Mouse (Mus musculus): Measurements from ENCODE around the gene Ptpn13. TPM values are rescaled to one million over a fixed set of nuclear protein-coding genes. Genes with fewer than 3 reads are reported as not detected.

Gene Ptpn13
- total RNA-seq, 2 experiments from 2014 or later: 6.1 to 7.0 TPM

- intact Hi-C loops (cut with DNase I): loop anchor here (5.0 kb wide), 2 partner anchors 70 to 230 kb away; partner anchors contain the start of gene 1700016H13Rik
- DNase-seq: no peak
Measured at GRCm38 (mm10) chr5:103587219-103587618, 162.2 kb downstream of the Ptpn13 start.

DNA sequence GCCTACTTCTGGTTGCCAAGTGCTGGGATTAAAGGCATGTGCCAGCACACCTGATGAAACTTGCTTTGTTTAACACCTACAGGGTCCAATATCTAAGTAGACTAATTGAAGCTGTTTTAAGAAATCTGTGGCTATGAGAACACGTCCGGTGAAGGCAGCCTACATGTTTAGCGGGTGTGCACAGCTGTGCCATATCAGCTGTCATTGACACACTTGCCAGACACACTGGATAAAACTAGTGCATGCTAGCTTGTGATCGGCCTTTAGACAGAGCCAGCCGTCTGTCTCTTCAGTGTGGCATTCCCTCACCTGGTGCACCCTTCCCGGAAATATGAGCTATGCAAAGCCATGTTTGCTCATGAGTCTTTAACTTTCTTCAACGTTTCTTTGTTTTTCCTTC lies 166.9 kb downstream of the Ptpn13 start:
- intact Hi-C loops (cut with DNase I): no loop called here
- no peak for DNase-seq

- intact Hi-C loops (cut with DNase I): no loop called here
- no peak for DNase-seq
Measured at GRCm38 (mm10) chr5:103592706-103593105, 167.7 kb downstream of the Ptpn13 start.

- DNase-seq: no peak
Measured at GRCm38 (mm10) chr5:103593575-103593974, 168.6 kb downstream of the Ptpn13 start.

DNA sequence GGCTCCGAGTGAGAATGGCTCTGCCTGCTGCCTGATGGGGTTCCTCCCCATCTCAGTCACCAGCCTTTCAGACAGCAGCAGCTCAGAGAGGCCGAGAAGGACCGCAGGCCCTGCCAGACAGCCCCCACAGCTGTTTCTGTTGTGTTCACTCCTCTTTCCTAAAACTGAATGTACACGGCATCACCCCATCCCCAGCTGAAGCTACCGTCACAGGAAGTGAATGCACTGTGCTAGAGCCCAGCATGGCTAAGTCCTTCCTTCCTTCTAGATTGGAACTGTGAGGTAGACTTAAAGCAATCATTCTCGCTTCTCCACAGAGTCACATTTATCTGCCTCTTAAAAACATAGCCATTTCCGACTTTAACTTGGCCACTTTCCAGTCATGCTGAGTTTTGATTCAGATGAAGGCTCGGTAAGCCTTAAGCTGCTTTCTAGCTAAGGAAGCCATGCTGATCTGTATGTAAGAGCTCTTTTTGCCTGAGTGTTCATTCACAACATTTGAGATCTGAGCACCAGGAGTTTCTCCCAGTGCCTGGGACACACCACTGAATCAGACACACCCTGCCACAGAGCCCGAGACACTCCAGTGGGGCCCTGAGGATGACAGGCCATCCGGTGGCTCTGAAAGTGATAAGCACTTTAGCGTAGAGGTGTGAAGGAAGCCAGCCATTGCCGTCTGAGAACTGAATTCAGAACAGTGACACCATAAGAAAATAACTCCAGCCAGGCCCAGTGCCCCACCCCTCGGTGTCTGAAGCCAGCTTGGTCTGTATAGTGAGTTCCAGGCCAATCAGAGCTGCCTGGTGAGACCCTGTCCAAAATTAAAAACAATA lies 170.6 kb downstream of the Ptpn13 start:
- no peak for DNase-seq
- intact Hi-C loops (cut with DNase I): loop anchor here (5.0 kb wide), 1 partner anchor 57 kb away; no protein-coding TSS in a partner anchor

More at GRCm38 (mm10) chr5:103593575-103593974, 168.6 kb downstream of the Ptpn13 start:
- intact Hi-C loops (cut with DNase I): no loop called here

- intact Hi-C loops (cut with DNase I): loop anchor here (5.0 kb wide), 1 partner anchor 56 kb away; no protein-coding TSS in a partner anchor
- DNase-seq: no peak
Measured at GRCm38 (mm10) chr5:103596467-103597146, 171.6 kb downstream of the Ptpn13 start.

DNA sequence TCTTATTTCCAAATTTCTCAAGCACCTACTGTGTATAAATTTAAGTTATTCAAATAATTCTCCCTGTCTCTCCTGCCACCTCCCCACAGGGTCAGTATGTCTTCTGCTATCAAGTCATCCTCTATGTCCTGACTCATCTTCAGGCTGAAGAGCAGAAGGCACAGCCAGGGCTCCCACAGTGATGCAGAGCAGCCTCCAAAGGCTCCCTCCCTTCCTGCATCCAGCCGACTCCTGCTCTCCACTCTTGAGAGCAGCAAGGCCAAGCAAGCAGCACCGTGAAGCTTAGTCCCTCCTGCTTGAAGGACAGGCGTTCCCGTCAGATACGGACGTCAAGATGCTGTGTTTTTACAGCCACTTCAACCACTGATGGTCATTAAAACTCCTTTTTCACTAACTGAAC lies 172.6 kb downstream of the Ptpn13 start:
- intact Hi-C loops (cut with DNase I): loop anchor here (5.0 kb wide), 1 partner anchor 55 kb away; no protein-coding TSS in a partner anchor
- no peak for DNase-seq

GRCm38 (mm10) chr5:103598264-103598663 lies 173.3 kb downstream of the Ptpn13 start:
- intact Hi-C loops (cut with DNase I): loop anchor here (5.0 kb wide), 1 partner anchor 54 kb away; no protein-coding TSS in a partner anchor
- no peak for DNase-seq

GRCm38 (mm10) chr5:103598881-103599280 lies 173.9 kb downstream of the Ptpn13 start:
- no peak for DNase-seq
- intact Hi-C loops (cut with DNase I): loop anchor here (5.0 kb wide), 1 partner anchor 53 kb away; no protein-coding TSS in a partner anchor

- no peak for DNase-seq
- intact Hi-C loops (cut with DNase I): no loop called here
Measured at GRCm38 (mm10) chr5:103603115-103603893, 178.3 kb downstream of the Ptpn13 start.

DNA sequence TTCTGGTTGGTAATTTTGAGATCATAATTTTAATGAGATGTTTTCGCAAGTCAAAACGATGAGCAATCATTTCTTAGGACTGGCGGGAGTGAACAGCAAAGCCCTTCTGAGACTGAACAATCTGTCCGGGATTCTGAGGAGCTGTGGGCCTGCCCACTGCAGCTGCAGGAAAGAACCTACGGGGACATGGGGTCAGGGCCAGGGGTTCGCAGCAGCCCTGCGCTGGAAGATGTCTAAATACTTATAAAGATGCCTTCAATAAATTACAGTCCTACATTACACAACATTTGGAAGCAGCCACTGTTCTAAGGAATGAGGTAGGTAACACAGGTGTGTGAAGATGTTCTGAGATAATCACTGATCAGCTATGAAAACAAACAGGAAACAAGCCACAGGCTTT lies 180.7 kb downstream of the Ptpn13 start:
- intact Hi-C loops (cut with DNase I): no loop called here
- no peak for DNase-seq

GRCm38 (mm10) chr5:103610148-103610547 lies 185.2 kb downstream of the Ptpn13 start:
- DNase-seq: no peak
- intact Hi-C loops (cut with DNase I): loop anchor here (5.0 kb wide), 1 partner anchor 47 kb away; the partner anchor contains the start of gene 1700016H13Rik

- DNase-seq: no peak
- intact Hi-C loops (cut with DNase I): loop anchor here (5.0 kb wide), 1 partner anchor 46 kb away; the partner anchor contains the start of gene 1700016H13Rik
Measured at GRCm38 (mm10) chr5:103610856-103611472, 186.0 kb downstream of the Ptpn13 start.

DNA sequence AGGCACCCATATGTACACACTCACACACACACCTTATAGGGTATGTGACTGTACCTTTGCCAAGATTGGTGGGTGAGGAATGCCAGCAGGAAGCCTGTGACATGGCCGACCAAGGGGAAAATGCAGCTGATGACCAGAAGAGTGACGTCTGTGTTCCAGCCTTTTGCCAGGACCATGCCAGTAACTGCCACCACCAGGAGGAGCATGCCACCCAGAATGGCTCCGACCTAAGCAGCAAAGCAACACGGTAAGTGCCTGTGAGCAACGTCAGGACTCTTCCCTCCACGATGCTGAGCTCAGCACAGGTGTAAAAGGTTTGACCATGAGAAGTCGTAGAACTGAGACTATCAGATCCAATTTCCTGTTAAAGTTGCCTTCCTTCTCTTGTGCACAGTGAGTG lies 187.3 kb downstream of the Ptpn13 start:
- DNase-seq: no peak
- intact Hi-C loops (cut with DNase I): loop anchor here (5.0 kb wide), 1 partner anchor 45 kb away; the partner anchor contains the start of gene 1700016H13Rik

DNA sequence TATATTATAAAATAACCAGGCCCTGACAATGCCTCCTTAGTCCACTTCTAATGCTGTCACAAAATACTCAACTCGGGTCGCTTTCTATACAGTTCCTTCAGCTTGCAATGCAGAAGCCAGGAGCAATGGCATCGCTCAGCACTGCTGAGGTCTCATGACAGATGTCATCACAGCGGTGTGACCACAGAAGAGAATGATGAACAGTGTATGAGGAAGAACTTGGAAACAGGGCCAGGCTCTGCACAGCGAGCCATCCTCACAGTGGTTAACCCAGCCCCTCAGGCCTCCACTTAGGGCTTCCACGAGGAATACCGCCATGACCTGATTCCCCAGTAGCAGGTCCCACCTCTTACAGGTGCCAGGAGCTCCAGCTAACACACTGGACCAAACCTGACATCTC lies 189.4 kb downstream of the Ptpn13 start:
- intact Hi-C loops (cut with DNase I): loop anchor here (5.0 kb wide), 1 partner anchor 43 kb away; the partner anchor contains the start of gene 1700016H13Rik
- no peak for DNase-seq

DNA sequence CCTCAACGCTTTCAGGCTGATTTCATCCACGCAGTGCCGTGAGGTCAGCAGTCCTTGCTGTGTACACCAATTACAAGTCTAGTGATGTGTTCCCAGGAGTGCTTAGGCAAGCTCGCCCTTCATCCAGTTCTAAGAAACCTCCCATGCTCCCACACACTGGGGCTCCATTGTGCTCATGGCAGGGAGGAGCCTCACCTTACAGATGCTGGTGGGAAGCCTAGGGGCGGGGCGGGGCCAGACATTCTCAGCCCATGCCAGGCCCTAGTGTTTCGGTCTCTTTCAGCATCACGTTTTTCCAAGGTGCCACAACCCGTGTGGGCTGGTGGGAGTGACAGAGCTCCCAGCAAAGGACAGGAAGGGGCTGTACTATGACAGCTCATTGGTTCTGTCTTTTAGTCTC lies 192.2 kb downstream of the Ptpn13 start:
- intact Hi-C loops (cut with DNase I): no loop called here
- DNase-seq: no peak

GRCm38 (mm10) chr5:103620301-103620973 lies 195.4 kb downstream of the Ptpn13 start:
- intact Hi-C loops (cut with DNase I): no loop called here
- peak; percentile 42 to 58 for DNase-seq

GRCm38 (mm10) chr5:103622321-103622720 lies 197.3 kb downstream of the Ptpn13 start:
- intact Hi-C loops (cut with DNase I): no loop called here
- DNase-seq: no peak

DNA sequence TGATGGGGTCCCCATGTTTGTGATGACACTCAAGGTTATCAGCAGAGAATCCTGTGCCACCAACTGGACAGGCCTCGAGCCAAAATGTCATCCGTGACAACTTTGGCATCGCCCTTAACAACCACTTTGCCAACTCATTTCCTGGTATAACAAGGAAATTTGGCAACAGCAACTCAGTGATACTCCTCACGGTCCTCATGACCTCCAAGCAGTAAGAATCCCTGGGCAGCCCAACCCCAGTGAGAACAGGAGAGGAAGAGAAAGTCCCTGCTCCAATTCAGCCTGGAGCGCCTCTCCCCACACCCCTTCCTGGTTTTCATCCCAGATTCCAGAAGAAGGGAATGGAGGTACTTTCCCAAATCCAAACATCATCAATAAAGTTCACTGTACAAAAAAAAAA lies 199.8 kb downstream of the Ptpn13 start:
- intact Hi-C loops (cut with DNase I): no loop called here
- no peak for DNase-seq
